Comparison of ENCODE assay signal across 8 mouse cellular contexts in genomic region chr19:57364942-57365673, GRCm38 (mm10). TPM values are rescaled to one million over a fixed set of nuclear protein-coding genes. Genes with fewer than 3 reads are reported as not detected.
DNase-seq lines count a peak whose midpoint lies in the region; ATAC-seq lines count a peak whose summit lies in the region.

No protein-coding gene starts in this region.

- H3K27me3 ChIP-seq in heart, embryonic 13.5 days (replicated peaks), result no peaks in the 10 kb centered on the region
- no peaks in the 10 kb centered on the region for H3K27me3 ChIP-seq in limb, embryonic 13.5 days

- no peaks in the 10 kb centered on the region for H3K9me3 ChIP-seq in heart, embryonic 13.5 days
- no peaks in the 10 kb centered on the region for H3K9me3 ChIP-seq in limb, embryonic 13.5 days

- WGBS in heart, embryonic 13.5 days, result 14% methylated on average over 11 of the region's 11 CpGs
- WGBS in limb, embryonic 13.5 days, result 44% methylated on average over 10 of the region's 11 CpGs

- no peak overlapping the region for H3K4me3 ChIP-seq in brown adipose tissue, adult 24 weeks (ENCODE audit: insufficient read depth, low read depth, low read length)
- peak overlapping the region; percentile 13; the same call in 1 of the 2 replicates for H3K4me3 ChIP-seq in heart, embryonic 13.5 days
- no peak overlapping the region for H3K4me3 ChIP-seq in limb, embryonic 13.5 days

- H3K27ac ChIP-seq in brown adipose tissue, adult 24 weeks (replicated peaks; ENCODE audit: low read depth, low read length), result peak overlapping the region; percentile 19
- H3K27ac ChIP-seq in heart, embryonic 13.5 days (replicated peaks), result peak overlapping the region; percentile 81
- peak overlapping the region; percentile 22; the same call in 1 of the 2 replicates for H3K27ac ChIP-seq in limb, embryonic 13.5 days

- peak; percentile 62 for DNase-seq in adrenal gland, adult 2 months
- no peak for DNase-seq in adrenal gland, postnatal 4 days (ENCODE audit: low spot score in 2 of 2)
- DNase-seq in testis, postnatal 10 days (ENCODE audit: low spot score), result peak; percentile 63
- no peak for DNase-seq in layer of hippocampus, postnatal 14 days (ENCODE audit: low spot score in 2 of 2)
- DNase-seq in layer of hippocampus, postnatal 36 days, result no peak

- H3K4me1 ChIP-seq in brown adipose tissue, adult 24 weeks (ENCODE audit: control insufficient read depth, insufficient read depth, insufficient read length, low read length), result peaks cover 36% of the 10 kb centered on the region
- H3K4me1 ChIP-seq in heart, embryonic 13.5 days, result peaks cover 73% of the 10 kb centered on the region
- H3K4me1 ChIP-seq in limb, embryonic 13.5 days, result peaks cover 58% of the 10 kb centered on the region

- no peak for ATAC-seq in heart, embryonic 13.5 days (ENCODE audit: extremely low read depth, insufficient number of reproducible peaks, low FRiP score, low TSS enrichment)
- no peak for ATAC-seq in limb, embryonic 13.5 days (ENCODE audit: low FRiP score, low read depth)

- H3K36me3 ChIP-seq in heart, embryonic 13.5 days, result peaks cover 22% of the 10 kb centered on the region
- H3K36me3 ChIP-seq in limb, embryonic 13.5 days, result peaks cover 18% of the 10 kb centered on the region

- peak overlapping the region; percentile 56 for H3K4me2 ChIP-seq in heart, embryonic 13.5 days
- peak overlapping the region; percentile 14 for H3K4me2 ChIP-seq in limb, embryonic 13.5 days (replicated peaks)

- H3K9ac ChIP-seq in heart, embryonic 13.5 days, result peak overlapping the region; percentile 65
- no peak overlapping the region; the same call in 1 of the 2 replicates for H3K9ac ChIP-seq in limb, embryonic 13.5 days

RNA-seq across cellular contexts. Expression of gene Fam160b1, which starts 4.6 kb away (rescaled TPM):
- total RNA-seq in adrenal gland, adult 2 months (2021), result 10 to 100 TPM; 19.4 to 20.6 TPM
- 9.6 and 10.6 TPM in 2 replicates for polyA plus RNA-seq in adrenal gland, adult 2 months (2012; rRNA removed)
- 10 to 100 TPM; 28.6 to 30.0 TPM for total RNA-seq in adrenal gland, postnatal 4 days (2021)
- 9.0 and 9.3 TPM in 2 replicates for polyA plus RNA-seq in brown adipose tissue, adult 24 weeks (2012; ENCODE audit: insufficient read depth, insufficient read length, missing spikeins)
- polyA plus RNA-seq in heart, embryonic 13.5 days (2015; fragmentation: Nextera tagmentation; extraction: Ambion mirVana), result 9.9 and 10.3 TPM in 2 replicates
- polyA plus RNA-seq in limb, embryonic 13.5 days (2015; fragmentation: Nextera tagmentation; extraction: Ambion mirVana), result 15.8 and 16.2 TPM in 2 replicates
- 10 to 100 TPM; 21.0 to 21.7 TPM for total RNA-seq in layer of hippocampus, postnatal 14 days (2021)
- total RNA-seq in layer of hippocampus, postnatal 36 days (2021), result 10 to 100 TPM; 23.3 to 25.0 TPM

RNA-seq across cellular contexts. Expression of gene Ablim1, which starts 50.4 kb away (rescaled TPM):
- total RNA-seq in adrenal gland, adult 2 months (2021), result 10 to 100 TPM; 33.6 to 39.9 TPM
- polyA plus RNA-seq in adrenal gland, adult 2 months (2012; rRNA removed), result 15.8 and 20.5 TPM in 2 replicates
- total RNA-seq in adrenal gland, postnatal 4 days (2021), result 10 to 100 TPM; 50.9 to 59.8 TPM
- 52.5 and 54.2 TPM in 2 replicates for polyA plus RNA-seq in brown adipose tissue, adult 24 weeks (2012; ENCODE audit: insufficient read depth, insufficient read length, missing spikeins)
- polyA plus RNA-seq in heart, embryonic 13.5 days (2015; fragmentation: Nextera tagmentation; extraction: Ambion mirVana), result 35.7 and 38.5 TPM in 2 replicates
- 29.1 and 34.0 TPM in 2 replicates for polyA plus RNA-seq in limb, embryonic 13.5 days (2015; fragmentation: Nextera tagmentation; extraction: Ambion mirVana)
- total RNA-seq in layer of hippocampus, postnatal 14 days (2021), result 10 to 100 TPM; 68.1 to 78.3 TPM
- total RNA-seq in layer of hippocampus, postnatal 36 days (2021), result 10 to 100 TPM; 73.6 to 81.1 TPM

Comparison
In these comparisons a context has a peak if more than half of its experiments do, and no peak if none do; other contexts are left out.
1. DNase-seq: peak in adrenal gland, adult 2 months (single experiment) and testis, postnatal 10 days (single experiment); none in adrenal gland, postnatal 4 days (0 of 2), layer of hippocampus, postnatal 14 days (0 of 2) and layer of hippocampus, postnatal 36 days (0 of 2).
2. H3K27ac ChIP-seq: peak in every context shown above with its lines; median percentile 81 in heart, embryonic 13.5 days; 22 in limb, embryonic 13.5 days; 19 in brown adipose tissue, adult 24 weeks.